Mouse (Mus musculus) mesoderm, embryonic 11.5 days (tissue): ENCODE results near the gene Ifna16.
A peak's percentile ranks its signal among the peaks of the same experiment; 100 is the strongest.

Experiments used
- DNase-seq: peaks from one replicate; pipeline ENCODE4 v3.0.0-alpha.2; 2012; ENCODE audit warnings: low read depth, low spot score

The Ifna16 gene

DNA sequence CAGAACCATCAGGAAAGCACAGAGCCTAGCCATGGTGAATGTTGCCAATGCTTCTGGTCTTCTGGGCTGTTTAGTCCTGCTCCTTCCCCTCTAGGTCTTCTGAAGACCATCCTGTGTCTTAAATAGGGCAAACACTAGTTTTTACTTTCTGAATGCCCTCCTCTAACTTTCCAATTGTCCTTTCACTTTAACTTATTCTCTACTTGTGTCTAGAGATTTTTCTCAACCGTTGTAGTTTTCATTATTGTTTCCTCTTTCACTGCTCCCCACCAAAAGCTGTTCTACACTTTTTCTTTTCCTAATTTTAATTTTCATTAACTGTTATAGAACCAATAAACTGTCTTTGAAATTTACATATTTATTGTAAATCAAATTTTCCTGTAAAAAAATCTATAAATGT, at the start of gene Ifna16:
TSS of gene Ifna16 (minus strand) at position 101 of the 400 bp plus-strand sequence.
- no peak for DNase-seq

- DNase-seq = no peak
Observed at GRCm38 (mm10) chr4:88723497-88724090, 46.9 kb upstream of the Ifna16 start.

GRCm38 (mm10) chr4:88721791-88722721, 45.3 kb upstream of the Ifna16 start, which contains the start of the genes Gm26566 and Klhl9:
Gene Gm26566 (plus strand): TSS chr4:88721805.
Gene Klhl9 (minus strand): TSS chr4:88722465.
- peak; percentile 95 for DNase-seq

- no peak for DNase-seq
Observed at GRCm38 (mm10) chr4:88718715-88719114, 42.0 kb upstream of the Ifna16 start.

DNA sequence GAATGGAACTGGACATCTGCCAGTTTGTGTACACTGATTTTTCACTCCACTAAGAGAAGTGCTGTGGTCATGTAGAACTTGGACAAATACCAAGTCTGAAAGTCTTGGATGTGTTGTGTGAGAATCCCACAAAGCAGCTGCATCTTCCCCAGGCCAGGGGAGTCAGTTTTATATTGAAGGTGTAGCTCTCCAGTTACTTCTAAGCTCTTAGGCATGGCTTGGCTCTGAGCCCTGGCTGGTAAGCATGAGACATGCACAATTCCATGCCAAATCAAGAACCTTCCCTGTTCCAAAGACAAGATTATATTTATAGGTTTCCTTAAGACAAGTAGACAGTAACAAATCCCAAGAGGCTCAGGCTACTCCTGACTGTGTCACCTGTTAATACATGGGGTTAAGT, 38.3 kb upstream of the Ifna16 start:
- no peak for DNase-seq

- DNase-seq = no peak
Observed at GRCm38 (mm10) chr4:88714281-88714680, 37.6 kb upstream of the Ifna16 start.

- DNase-seq = no peak
Observed at GRCm38 (mm10) chr4:88707128-88707826, 30.6 kb upstream of the Ifna16 start.

DNA sequence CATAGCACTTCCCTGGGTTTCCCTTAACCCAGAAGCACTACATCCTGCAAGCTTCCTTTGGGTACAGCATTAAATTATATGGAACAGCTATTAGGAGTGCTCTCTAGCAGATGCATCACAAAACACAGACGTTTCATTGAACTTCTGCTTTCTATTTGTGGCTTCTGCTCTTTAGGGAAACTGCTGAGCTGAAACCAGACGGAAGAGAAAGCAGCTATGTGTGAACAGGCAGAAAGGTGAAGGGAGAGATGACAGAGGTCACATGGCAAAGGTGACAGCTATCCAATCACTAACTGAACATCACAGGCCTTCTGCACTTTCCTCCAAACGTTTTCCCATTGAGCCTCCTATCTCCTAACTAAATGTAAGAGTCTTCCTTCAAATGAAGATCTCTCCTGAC, 29.2 kb upstream of the Ifna16 start:
- DNase-seq = no peak

- no peak for DNase-seq
Observed at GRCm38 (mm10) chr4:88699301-88699700, 22.6 kb upstream of the Ifna16 start.

DNA sequence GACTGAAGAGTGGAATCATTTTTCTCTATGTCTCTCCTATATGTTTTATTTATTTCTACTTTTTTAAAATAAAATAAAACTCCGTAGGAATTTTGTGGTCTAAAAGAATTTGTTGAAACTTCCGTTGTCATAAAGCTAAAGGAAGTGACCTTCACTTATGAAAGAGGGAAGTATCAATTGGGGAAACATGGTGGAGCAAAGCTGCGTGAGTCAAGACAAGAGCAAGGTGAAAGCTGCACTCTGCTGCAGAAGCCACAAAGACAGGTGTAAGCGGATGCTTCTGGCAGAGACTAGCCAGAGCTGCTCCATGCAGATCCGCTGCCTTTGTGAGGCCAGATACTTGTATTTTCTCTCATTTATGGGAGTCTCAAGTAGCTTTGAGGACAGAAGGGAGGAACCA, 22.1 kb upstream of the Ifna16 start:
- DNase-seq = no peak

DNA sequence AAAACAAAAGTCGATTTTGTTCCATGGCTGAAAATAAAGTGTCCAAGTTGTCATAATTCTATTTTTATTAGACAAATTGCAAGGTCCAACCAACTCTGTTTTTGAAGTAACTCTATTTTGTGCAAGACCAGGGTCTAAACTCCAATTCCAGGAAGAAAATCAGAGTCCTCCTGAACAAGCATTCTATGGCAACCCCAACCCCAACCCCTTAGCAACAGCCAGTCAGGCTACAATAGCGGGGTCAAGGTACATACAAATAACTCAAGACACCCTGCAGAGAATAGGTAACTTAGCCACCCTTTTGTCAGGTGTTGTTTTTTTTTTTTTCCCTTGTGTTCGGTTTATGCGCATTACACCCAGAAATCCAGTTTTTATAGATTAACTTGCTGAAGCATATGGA, 21.0 kb upstream of the Ifna16 start:
- DNase-seq = no peak

DNA sequence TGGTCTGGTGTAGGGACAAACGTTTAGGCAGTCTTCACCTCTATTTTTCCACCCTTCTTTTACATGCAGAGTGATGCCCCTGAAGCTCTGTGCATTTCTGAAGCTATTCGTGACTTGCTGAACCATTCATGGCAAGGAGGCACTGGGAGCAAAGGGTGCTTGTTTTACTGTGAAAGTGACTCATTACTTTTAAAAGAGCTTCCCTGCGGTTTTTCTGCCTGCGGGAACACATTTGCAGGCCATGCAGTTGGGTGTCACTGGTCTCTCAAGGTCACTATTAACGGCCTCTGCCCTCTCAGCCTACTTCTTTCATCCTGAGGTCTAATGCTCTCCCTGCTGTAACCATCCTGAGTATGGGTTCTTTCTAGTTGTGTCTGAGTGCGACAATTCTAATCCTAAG, 20.4 kb upstream of the Ifna16 start:
- no peak for DNase-seq

DNA sequence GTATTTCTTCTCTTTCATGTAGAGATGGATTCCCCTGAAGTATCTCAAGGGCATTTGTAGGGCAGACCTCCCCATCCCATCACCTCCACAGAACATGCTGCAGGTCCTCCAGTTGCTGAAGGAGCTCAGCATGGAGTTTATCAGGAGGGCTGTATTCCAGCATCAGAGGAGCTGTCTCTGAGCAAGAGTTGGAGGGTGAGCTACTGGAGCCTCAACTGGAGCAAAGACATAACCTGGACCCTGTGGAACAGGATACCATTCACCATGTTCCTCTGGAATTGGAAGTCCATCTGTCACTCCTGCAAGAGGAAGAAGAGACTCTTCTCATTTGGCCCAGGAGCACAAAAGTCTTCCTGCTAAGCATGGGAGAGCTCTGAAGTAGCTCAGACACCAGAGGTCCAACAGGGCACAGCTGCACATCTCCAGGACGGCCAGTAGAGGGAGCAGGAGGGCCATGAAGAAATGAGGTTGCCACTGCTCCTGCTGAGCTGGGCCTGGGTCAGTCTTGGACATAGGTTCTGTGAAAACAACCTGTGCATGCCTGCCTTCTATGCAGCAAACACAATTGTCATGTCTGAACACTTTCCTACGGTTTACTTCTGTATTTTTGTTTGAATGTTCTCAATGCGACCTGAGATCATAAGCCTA, 19.6 kb upstream of the Ifna16 start:
- peak; percentile 80 for DNase-seq

DNA sequence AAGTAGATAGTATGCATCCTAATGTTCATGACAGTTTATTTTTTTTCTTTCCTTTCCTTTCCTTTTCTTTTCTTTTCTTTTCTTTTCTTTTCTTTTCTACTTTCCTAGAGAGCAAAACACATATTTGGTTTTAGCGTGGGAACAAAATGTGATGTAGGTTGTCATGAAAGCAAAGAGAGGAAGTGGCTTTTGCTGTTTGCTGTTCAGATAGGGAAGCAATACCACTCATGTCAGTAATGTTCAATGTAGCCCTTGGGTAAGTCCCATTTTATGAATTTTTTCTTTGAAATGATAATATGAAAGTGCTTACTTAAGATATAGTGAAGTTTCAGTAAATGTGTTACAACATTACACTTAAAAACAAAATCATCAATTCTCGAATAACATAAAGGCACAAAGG, 16.7 kb upstream of the Ifna16 start:
- DNase-seq = no peak

- DNase-seq = no peak
Observed at GRCm38 (mm10) chr4:88692537-88692936, 15.8 kb upstream of the Ifna16 start.

- DNase-seq = no peak
Observed at GRCm38 (mm10) chr4:88691259-88691658, 14.5 kb upstream of the Ifna16 start, which contains the start of gene Ifnab. Gene Ifnab (minus strand): TSS chr4:88691359.

DNA sequence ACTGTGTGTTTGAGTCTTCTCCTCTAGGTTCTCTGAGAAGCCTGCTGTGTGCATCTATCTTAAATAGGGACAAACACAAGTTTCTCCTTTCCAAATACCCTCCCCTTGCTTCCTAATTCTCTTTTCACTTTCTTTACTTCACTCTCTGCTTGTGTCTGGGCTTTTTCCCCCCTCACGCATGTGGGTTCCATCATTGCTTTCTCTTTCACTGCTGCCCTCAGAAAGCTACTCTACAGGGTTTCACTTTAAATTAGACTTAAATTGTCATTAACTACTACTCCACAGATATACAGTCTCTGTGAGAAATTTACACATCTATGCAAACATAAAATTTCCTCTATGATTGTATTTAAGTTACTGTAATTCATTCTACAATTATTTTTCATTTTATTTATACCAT, 7.1 kb upstream of the Ifna16 start, which contains the start of gene Ifna2:
TSS of gene Ifna2 (minus strand) at position 101 of the 400 bp plus-strand sequence.
- DNase-seq = no peak

DNA sequence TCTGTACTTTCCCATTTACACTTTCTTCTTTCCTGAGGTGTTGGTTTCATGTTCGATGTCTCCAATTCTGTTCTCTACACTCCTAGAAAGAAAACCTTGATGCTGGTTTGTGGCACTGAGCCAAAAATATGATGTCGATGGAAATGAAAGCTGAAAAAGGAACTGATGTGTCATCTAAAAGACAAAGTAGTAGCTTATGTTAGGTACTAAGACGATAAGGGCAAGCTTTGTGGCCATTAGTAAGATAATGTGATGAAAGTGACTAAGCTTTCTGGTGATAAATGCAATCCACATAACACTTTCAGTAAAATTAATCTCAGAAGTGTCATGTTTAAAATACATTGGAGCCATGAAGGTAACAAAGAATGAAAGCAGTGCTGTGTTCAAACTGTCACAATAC, 4.6 kb upstream of the Ifna16 start:
- no peak for DNase-seq

GRCm38 (mm10) chr4:88680362-88680761, 3.6 kb upstream of the Ifna16 start:
- no peak for DNase-seq

DNA sequence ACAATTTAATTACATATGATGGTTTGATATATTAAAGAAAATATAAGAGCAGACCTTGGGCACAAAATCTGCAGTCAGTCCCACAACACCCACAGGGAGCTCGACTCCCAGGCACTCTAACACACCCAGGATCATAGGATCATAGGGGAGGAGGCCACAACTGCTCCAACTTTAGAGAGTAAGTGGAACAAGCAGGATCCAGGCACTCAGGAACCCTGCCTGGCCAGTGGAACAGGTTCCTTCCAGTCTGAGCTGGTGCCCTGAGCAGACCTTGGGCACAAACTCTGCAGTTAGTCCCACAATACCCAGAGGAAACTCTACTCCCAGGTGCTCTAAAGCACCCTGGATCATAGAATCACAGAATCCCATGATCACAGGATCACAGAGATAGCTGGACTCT, 21.3 kb downstream of the Ifna16 start:
- no peak for DNase-seq

DNA sequence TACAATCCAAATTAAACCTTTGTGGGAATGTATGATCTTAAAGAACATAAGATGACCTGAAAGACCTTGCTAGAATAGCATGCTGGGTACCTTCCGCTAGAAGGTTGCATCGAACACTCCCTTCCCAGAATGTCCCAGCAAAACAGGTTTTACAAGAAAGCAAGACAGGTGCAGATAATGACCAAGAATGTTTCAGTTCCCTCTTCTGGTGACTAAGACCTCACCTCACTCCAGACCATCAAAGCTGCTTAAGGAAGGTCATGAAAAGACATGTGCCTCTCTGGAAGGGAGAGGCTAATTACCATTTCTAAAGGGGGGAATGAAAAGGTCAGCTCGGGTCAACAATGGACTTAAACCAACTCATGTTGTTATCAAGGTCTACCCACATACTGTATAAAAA, 23.1 kb downstream of the Ifna16 start:
- no peak for DNase-seq

GRCm38 (mm10) chr4:88644359-88644758, 32.4 kb downstream of the Ifna16 start, which contains the start of gene Ifna13:
Gene Ifna13 (minus strand): TSS chr4:88644459.
- no peak for DNase-seq
